Mouse (Mus musculus) liver, embryonic 11.5 days (tissue): ENCODE results near the gene Eef1akmt3. TPM values are rescaled to one million over a fixed set of nuclear protein-coding genes. Genes with fewer than 3 reads are reported as not detected.

Source experiments
- ATAC-seq: fragments of 200-750 bp; cut with Nextera tagmentation; replicated peaks from 2 replicates; pipeline ENCODE4 v1.8.0; 2017; ENCODE audit warnings: moderate number of reproducible peaks, mild to moderate bottlenecking, moderate TSS enrichment, moderate library complexity; ENCODE audit not compliant: low FRiP score
- DNase-seq: peaks from one replicate; pipeline ENCODE4 v3.0.0-alpha.2; 2017; ENCODE audit warnings: low spot score
- H3K27ac ChIP-seq: fragments of 300-500 bp; sonication (generic); 2 replicates; pipeline ENCODE4 v1.5.1; 2014; ENCODE audit warnings: mild to moderate bottlenecking, low read depth, low read length, control low read depth
- H3K27me3 ChIP-seq: fragments of 300-500 bp; sonication (generic); replicated peaks from 2 replicates; pipeline ENCODE4 v1.6.1; 2014; ENCODE audit warnings: low read length, mixed read lengths; ENCODE audit not compliant: control insufficient read depth, insufficient read depth
- H3K36me3 ChIP-seq: fragments of 300-500 bp; sonication (generic); 2 replicates; pipeline ENCODE4 v1.6.1; 2014; ENCODE audit warnings: mild to moderate bottlenecking, low read length, moderate library complexity, mixed read lengths; ENCODE audit not compliant: control insufficient read depth, insufficient read depth
- H3K4me1 ChIP-seq: fragments of 300-500 bp; sonication (generic); replicated peaks from 2 replicates; pipeline ENCODE4 v1.6.1; 2014; ENCODE audit warnings: low read length, mixed read lengths; ENCODE audit not compliant: control insufficient read depth, insufficient read depth
- H3K4me2 ChIP-seq: fragments of 300-500 bp; sonication (generic); 2 replicates; pipeline ENCODE4 v1.6.1; 2014; ENCODE audit warnings: mild to moderate bottlenecking, control low read depth, moderate library complexity
- H3K4me3 ChIP-seq: fragments of 300-500 bp; sonication (generic); 2 replicates; pipeline ENCODE4 v1.5.1; 2014; ENCODE audit warnings: low read depth, low read length, control low read depth
- H3K9ac ChIP-seq: fragments of 300-500 bp; sonication (generic); 2 replicates; pipeline ENCODE4 v1.6.1; 2014; ENCODE audit warnings: low read depth, low read length, control low read depth
- H3K9me3 ChIP-seq: fragments of 300-500 bp; sonication (generic); 2 replicates; pipeline ENCODE4 v1.6.1; 2016; ENCODE audit warnings: low read length, inconsistent platforms, mixed read lengths; ENCODE audit not compliant: control insufficient read depth
- WGBS: fragments of 180-500 bp; shearing (Covaris S2); extraction: QIAGEN DNeasy Blood & Tissue Kit; methylation state at CpG from one replicate; pipeline ENCODE4 v1.1.7; 2014; 5-methylcytosine and 5-hydroxymethylcytosine counted together
- polyA plus RNA-seq: library from polyadenylated mRNA; unstranded; fragments of >200 nt; fragmentation: Nextera tagmentation; extraction: Ambion mirVana; gene quantifications from 2 replicates; pipeline ENCODE4 v1.2.1, GENCODE M21; 2014

Eef1akmt3 gene
- polyA plus RNA-seq, 1 experiment from 2014 or later = 0.11 TPM

GRCm38 (mm10) chr10:127059968-127060916 lies 18.9 kb upstream of the Eef1akmt3 start, which contains the start of gene March9:
March9 (minus strand) TSS chr10:127060184.
- peak within 1 kb of the TSS; percentile 72 for H3K4me3 ChIP-seq
- peaks cover 16% of the 10 kb centered on the region for H3K4me1 ChIP-seq
- ATAC-seq (no peak), DNase-seq (no peak)
- peak within 1 kb of the TSS; percentile 98 for H3K4me2 ChIP-seq
- WGBS = 2% methylated on average over 54 of the region's 72 CpGs
- peaks cover 48% of the 10 kb centered on the region for H3K27me3 ChIP-seq
- H3K27ac ChIP-seq = no peak within 1 kb of the TSS
- peaks cover 7% of the 10 kb centered on the region for H3K36me3 ChIP-seq
- H3K9ac ChIP-seq = peak within 1 kb of the TSS; percentile 55
- H3K9me3 ChIP-seq = no peaks in the 10 kb centered on the region

GRCm38 (mm10) chr10:127059174-127059967 lies 18.1 kb upstream of the Eef1akmt3 start:
- under 1% methylated on average over 75 of the region's 92 CpGs for WGBS
- Histone ChIP-seq H3K9ac (peak overlapping the region; percentile 55), H3K36me3 (no peaks in the 10 kb centered on the region), H3K9me3 (no peaks in the 10 kb centered on the region), H3K4me1 (peaks cover 8% of the 10 kb centered on the region), H3K4me2 (peak overlapping the region; percentile 98), H3K27me3 (peaks cover 48% of the 10 kb centered on the region), H3K4me3 (peak overlapping the region; percentile 72), H3K27ac (no peak overlapping the region)
- ATAC-seq = no peak
- no peak for DNase-seq

DNA sequence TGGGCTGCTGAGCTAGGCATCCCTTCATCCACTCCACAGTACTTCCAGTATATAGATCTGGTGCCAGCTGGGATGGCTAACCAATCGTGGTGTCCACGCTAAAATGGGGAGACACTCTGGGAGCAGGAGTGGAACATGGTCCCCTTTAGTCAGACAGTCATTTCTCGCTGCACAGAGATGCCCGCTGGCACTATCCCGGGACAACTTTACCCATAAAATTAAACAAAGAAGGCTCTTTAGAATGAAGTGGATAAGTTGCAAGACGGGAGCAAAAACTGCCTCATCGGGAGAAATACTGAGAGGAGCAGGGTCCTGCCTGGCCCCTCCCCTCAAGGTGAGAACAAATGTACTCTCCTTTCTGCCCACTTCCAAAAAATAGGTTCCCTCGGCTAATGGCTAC lies 17.4 kb upstream of the Eef1akmt3 start:
- WGBS = 11% methylated on average over 8 of the region's 8 CpGs

GRCm38 (mm10) chr10:127058161-127058560 lies 16.8 kb upstream of the Eef1akmt3 start:
- DNase-seq = no peak
- H3K4me2 ChIP-seq = peak overlapping the region; percentile 98
- H3K27ac ChIP-seq = no peak overlapping the region
- H3K9me3 ChIP-seq = no peaks in the 10 kb centered on the region
- WGBS = 3% methylated on average over 9 of the region's 9 CpGs
- no peaks in the 10 kb centered on the region for H3K36me3 ChIP-seq
- H3K4me1 ChIP-seq = peaks cover 8% of the 10 kb centered on the region
- peaks cover 48% of the 10 kb centered on the region for H3K27me3 ChIP-seq
- no peak overlapping the region for H3K9ac ChIP-seq
- peak overlapping the region; percentile 72; the same call in 1 of the 2 replicates for H3K4me3 ChIP-seq
- peak; percentile 50 for ATAC-seq

More for the DNA sequence above, 17.4 kb upstream of the Eef1akmt3 start:
- H3K9ac ChIP-seq = no peak overlapping the region
- ATAC-seq (no peak), DNase-seq (no peak)
- no peak overlapping the region for H3K27ac ChIP-seq
- peak overlapping the region; percentile 98 for H3K4me2 ChIP-seq
- peaks cover 48% of the 10 kb centered on the region for H3K27me3 ChIP-seq
- H3K9me3 ChIP-seq = no peaks in the 10 kb centered on the region
- peak overlapping the region; percentile 72 for H3K4me3 ChIP-seq
- H3K36me3 ChIP-seq = no peaks in the 10 kb centered on the region
- peaks cover 8% of the 10 kb centered on the region for H3K4me1 ChIP-seq

GRCm38 (mm10) chr10:127056490-127056889 lies 15.2 kb upstream of the Eef1akmt3 start:
- Histone ChIP-seq H3K9ac (no peak overlapping the region), H3K36me3 (no peaks in the 10 kb centered on the region), H3K4me2 (no peak overlapping the region), H3K4me3 (no peak overlapping the region), H3K27ac (no peak overlapping the region), H3K9me3 (no peaks in the 10 kb centered on the region), H3K4me1 (peaks cover 8% of the 10 kb centered on the region), H3K27me3 (peaks cover 57% of the 10 kb centered on the region)
- DNase-seq (no peak), ATAC-seq (no peak)
- WGBS = 83% methylated on average over 20 of the region's 20 CpGs

GRCm38 (mm10) chr10:127055406-127055805 lies 14.1 kb upstream of the Eef1akmt3 start:
- DNase-seq = no peak
- Histone ChIP-seq H3K9me3 (no peaks in the 10 kb centered on the region), H3K4me2 (no peak overlapping the region), H3K4me1 (peaks cover 11% of the 10 kb centered on the region), H3K27ac (no peak overlapping the region), H3K27me3 (peaks cover 57% of the 10 kb centered on the region), H3K36me3 (no peaks in the 10 kb centered on the region), H3K9ac (no peak overlapping the region), H3K4me3 (no peak overlapping the region)
- 65% methylated on average over 8 of the region's 8 CpGs for WGBS
- ATAC-seq = no peak

GRCm38 (mm10) chr10:127054646-127055045 lies 13.3 kb upstream of the Eef1akmt3 start:
- no peak for DNase-seq
- ATAC-seq = no peak
- no peaks in the 10 kb centered on the region for H3K36me3 ChIP-seq
- no peak overlapping the region for H3K27ac ChIP-seq
- H3K4me3 ChIP-seq = no peak overlapping the region
- no peak overlapping the region for H3K4me2 ChIP-seq
- H3K9ac ChIP-seq = no peak overlapping the region
- H3K27me3 ChIP-seq = peaks cover 57% of the 10 kb centered on the region
- H3K4me1 ChIP-seq = peaks cover 11% of the 10 kb centered on the region; the same call in 1 of the 2 replicates
- no peaks in the 10 kb centered on the region for H3K9me3 ChIP-seq
- WGBS = 52% methylated on average over 4 of the region's 4 CpGs

DNA sequence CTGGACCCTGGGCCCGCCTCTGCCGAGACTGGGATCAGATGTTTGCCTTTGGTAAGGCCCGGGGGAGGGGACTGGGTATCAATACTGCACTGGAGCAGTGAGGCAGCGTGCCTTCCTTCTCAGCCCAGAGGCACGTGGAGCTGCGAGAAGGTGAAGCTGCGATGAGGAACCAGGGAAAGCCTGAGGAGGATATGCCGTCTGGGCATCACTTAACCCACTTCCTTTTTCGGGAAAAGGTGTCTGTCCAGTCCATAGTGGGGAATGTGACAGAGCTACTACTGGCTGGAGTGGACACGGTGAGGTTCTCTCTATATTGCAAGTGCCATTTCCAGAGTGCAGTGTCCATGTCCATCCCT lies 8.8 kb upstream of the Eef1akmt3 start:
- H3K9ac ChIP-seq = no peak overlapping the region
- H3K4me2 ChIP-seq = no peak overlapping the region
- H3K27ac ChIP-seq = no peak overlapping the region
- no peaks in the 10 kb centered on the region for H3K36me3 ChIP-seq
- DNase-seq = no peak
- no peak for ATAC-seq
- no peaks in the 10 kb centered on the region for H3K9me3 ChIP-seq
- WGBS = 12% methylated on average over 10 of the region's 10 CpGs
- H3K27me3 ChIP-seq = peaks cover 56% of the 10 kb centered on the region
- H3K4me3 ChIP-seq = no peak overlapping the region
- H3K4me1 ChIP-seq = peaks cover 3% of the 10 kb centered on the region; the same call in 1 of the 2 replicates
